Mouse (Mus musculus) embryonic facial prominence, embryonic 12.5 days (tissue): ENCODE data around the gene Numb. TPM values are rescaled to one million over a fixed set of nuclear protein-coding genes. Genes with fewer than 3 reads are reported as not detected.

Source experiments
- ATAC-seq: fragments of 200-750 bp; cut with Nextera tagmentation; 2 replicates; pipeline ENCODE4 v1.8.0; 2017; ENCODE audit not compliant: insufficient number of reproducible peaks, insufficient read depth, low FRiP score, low TSS enrichment
- H3K27ac ChIP-seq: fragments of 300-500 bp; sonication (generic); 2 replicates; pipeline ENCODE4 v1.5.1; 2016; ENCODE audit warnings: mild to moderate bottlenecking
- H3K27me3 ChIP-seq: fragments of 300-500 bp; sonication (generic); 2 replicates; pipeline ENCODE4 v1.6.1; 2016; ENCODE audit warnings: mild to moderate bottlenecking, moderate library complexity
- H3K36me3 ChIP-seq: fragments of 300-500 bp; sonication (generic); 2 replicates; pipeline ENCODE4 v1.6.1; 2016; ENCODE audit warnings: mild to moderate bottlenecking
- H3K4me1 ChIP-seq: fragments of 300-500 bp; sonication (generic); 2 replicates; pipeline ENCODE4 v1.6.1; 2016
- H3K4me2 ChIP-seq: fragments of 300-500 bp; sonication (generic); replicated peaks from 2 replicates; pipeline ENCODE4 v1.6.1; 2016; ENCODE audit warnings: mild to moderate bottlenecking, moderate library complexity
- H3K4me3 ChIP-seq: fragments of 300-500 bp; sonication (generic); 2 replicates; pipeline ENCODE4 v1.5.1; 2016; ENCODE audit warnings: mild to moderate bottlenecking
- H3K9ac ChIP-seq: fragments of 300-500 bp; sonication (generic); 2 replicates; pipeline ENCODE4 v1.6.1; 2016; ENCODE audit warnings: mild to moderate bottlenecking, moderate library complexity
- H3K9me3 ChIP-seq: fragments of 300-500 bp; sonication (generic); 2 replicates; pipeline ENCODE4 v1.6.1; 2016; ENCODE audit warnings: mild to moderate bottlenecking, moderate library complexity
- WGBS: fragments of 180-500 bp; shearing (Covaris S2); methylation state at CpG from one replicate; pipeline ENCODE4 v1.1.7; 2016; 5-methylcytosine and 5-hydroxymethylcytosine counted together
- polyA plus RNA-seq: library from polyadenylated mRNA; unstranded; fragments of >200 nt; fragmentation: Nextera tagmentation; extraction: Ambion mirVana; gene quantifications from 2 replicates; pipeline ENCODE4 v1.2.1, GENCODE M21; 2016

Numb gene
- polyA plus RNA-seq, 1 experiment from 2014 or later = 40.2 TPM

- no peaks in the 10 kb centered on the region for H3K36me3 ChIP-seq
- 70% methylated on average over 12 of the region's 12 CpGs for WGBS
- no peak overlapping the region for H3K27ac ChIP-seq
- H3K9me3 ChIP-seq = no peaks in the 10 kb centered on the region
- no peak for ATAC-seq
- H3K27me3 ChIP-seq = no peaks in the 10 kb centered on the region
- no peak overlapping the region for H3K4me2 ChIP-seq
- H3K4me3 ChIP-seq = no peak overlapping the region
- peaks cover 3% of the 10 kb centered on the region for H3K4me1 ChIP-seq
- H3K9ac ChIP-seq = no peak overlapping the region
Observed at GRCm38 (mm10) chr12:83775621-83776020, 146.1 kb downstream of the Numb start.

GRCm38 (mm10) chr12:83770418-83771256, 151.1 kb downstream of the Numb start:
- Histone ChIP-seq H3K4me2 (peak overlapping the region; percentile 40), H3K9me3 (no peaks in the 10 kb centered on the region), H3K4me1 (peaks cover 22% of the 10 kb centered on the region), H3K9ac (0 out of 2 replicates have a peak overlapping the region, but pooled peaks have one; percentile 19), H3K27ac (no peak overlapping the region), H3K27me3 (no peaks in the 10 kb centered on the region), H3K4me3 (no peak overlapping the region), H3K36me3 (no peaks in the 10 kb centered on the region)
- no peak for ATAC-seq
- WGBS = 7% methylated on average over 25 of the region's 25 CpGs

GRCm38 (mm10) chr12:83768235-83768899, 153.4 kb downstream of the Numb start:
- Histone ChIP-seq H3K36me3 (no peaks in the 10 kb centered on the region), H3K9ac (no peak overlapping the region), H3K4me2 (no peak overlapping the region), H3K27ac (no peak overlapping the region), H3K27me3 (no peaks in the 10 kb centered on the region), H3K9me3 (no peaks in the 10 kb centered on the region), H3K4me1 (peaks cover 38% of the 10 kb centered on the region), H3K4me3 (no peak overlapping the region)
- no peak for ATAC-seq
- WGBS = 73% methylated on average over 14 of the region's 14 CpGs

GRCm38 (mm10) chr12:83767833-83768232, 153.9 kb downstream of the Numb start:
- no peaks in the 10 kb centered on the region for H3K27me3 ChIP-seq
- peaks cover 43% of the 10 kb centered on the region for H3K4me1 ChIP-seq
- no peaks in the 10 kb centered on the region for H3K36me3 ChIP-seq
- WGBS = 67% methylated on average over 9 of the region's 9 CpGs
- H3K27ac ChIP-seq = no peak overlapping the region
- no peak overlapping the region for H3K4me3 ChIP-seq
- H3K9ac ChIP-seq = no peak overlapping the region
- no peak for ATAC-seq
- H3K4me2 ChIP-seq = no peak overlapping the region
- no peaks in the 10 kb centered on the region for H3K9me3 ChIP-seq

- no peaks in the 10 kb centered on the region for H3K27me3 ChIP-seq
- H3K27ac ChIP-seq = peak overlapping the region; percentile 43; the same call in 1 of the 2 replicates
- H3K4me3 ChIP-seq = no peak overlapping the region
- no peaks in the 10 kb centered on the region for H3K9me3 ChIP-seq
- no peak for ATAC-seq
- H3K4me2 ChIP-seq = no peak overlapping the region
- H3K4me1 ChIP-seq = peaks cover 46% of the 10 kb centered on the region
- no peak overlapping the region for H3K9ac ChIP-seq
- no peaks in the 10 kb centered on the region for H3K36me3 ChIP-seq
- 53% methylated on average over 13 of the region's 13 CpGs for WGBS
Observed at GRCm38 (mm10) chr12:83765965-83766603, 155.7 kb downstream of the Numb start.

- no peak for ATAC-seq
- WGBS = 69% methylated on average over 10 of the region's 10 CpGs
- H3K4me3 ChIP-seq = no peak overlapping the region
- H3K36me3 ChIP-seq = no peaks in the 10 kb centered on the region
- H3K27me3 ChIP-seq = no peaks in the 10 kb centered on the region
- no peaks in the 10 kb centered on the region for H3K9me3 ChIP-seq
- no peak overlapping the region; the same call in 1 of the 2 replicates for H3K4me2 ChIP-seq
- no peak overlapping the region for H3K27ac ChIP-seq
- peaks cover 34% of the 10 kb centered on the region for H3K4me1 ChIP-seq
- H3K9ac ChIP-seq = no peak overlapping the region
Observed at GRCm38 (mm10) chr12:83764519-83764918, 157.2 kb downstream of the Numb start.

GRCm38 (mm10) chr12:83764044-83764365, 157.7 kb downstream of the Numb start:
- 9% methylated on average over 14 of the region's 14 CpGs for whole genome bisulfite sequencing
- no peak overlapping the region for H3K27ac ChIP-seq
- peaks cover 30% of the 10 kb centered on the region for H3K4me1 ChIP-seq
- no peaks in the 10 kb centered on the region for H3K9me3 ChIP-seq
- peak overlapping the region; percentile 33; the same call in 1 of the 2 replicates for H3K9ac ChIP-seq
- H3K36me3 ChIP-seq = no peaks in the 10 kb centered on the region
- peak overlapping the region; percentile 26 for H3K4me3 ChIP-seq
- 0 out of 2 replicates have a peak, but pooled peaks have one; percentile 24 for ATAC-seq
- peak overlapping the region; percentile 58 for H3K4me2 ChIP-seq
- no peaks in the 10 kb centered on the region for H3K27me3 ChIP-seq

- no peaks in the 10 kb centered on the region for H3K9me3 ChIP-seq
- peak within 1 kb of the TSS; percentile 58 for H3K4me2 ChIP-seq
- ATAC-seq = peak; percentile 38; the same call in 1 of the 2 replicates
- 15% methylated on average over 30 of the region's 31 CpGs for WGBS
- H3K27me3 ChIP-seq = no peaks in the 10 kb centered on the region
- peak within 1 kb of the TSS; percentile 26 for H3K4me3 ChIP-seq
- no peaks in the 10 kb centered on the region for H3K36me3 ChIP-seq
- H3K9ac ChIP-seq = peak within 1 kb of the TSS; percentile 33
- H3K27ac ChIP-seq = no peak within 1 kb of the TSS
- H3K4me1 ChIP-seq = peaks cover 30% of the 10 kb centered on the region
Observed at GRCm38 (mm10) chr12:83763311-83764043, 158.3 kb downstream of the Numb start, which contains the start of gene Papln. Gene Papln, plus strand, starts transcription at chr12:83763634.

- Histone ChIP-seq H3K9ac (no peak overlapping the region), H3K4me2 (no peak overlapping the region), H3K27me3 (no peaks in the 10 kb centered on the region), H3K27ac (no peak overlapping the region), H3K4me3 (no peak overlapping the region), H3K36me3 (no peaks in the 10 kb centered on the region), H3K4me1 (peaks cover 26% of the 10 kb centered on the region), H3K9me3 (no peaks in the 10 kb centered on the region)
- no peak for ATAC-seq
- 17% methylated on average over 4 of the region's 4 CpGs for WGBS
Observed at GRCm38 (mm10) chr12:83762706-83763105, 159.0 kb downstream of the Numb start.

GRCm38 (mm10) chr12:83760201-83760600, 161.5 kb downstream of the Numb start:
- 84% methylated on average over 2 of the region's 2 CpGs for WGBS

GRCm38 (mm10) chr12:83758735-83759134, 163.0 kb downstream of the Numb start:
- Histone ChIP-seq H3K27ac (no peak overlapping the region), H3K4me1 (peaks cover 12% of the 10 kb centered on the region), H3K4me3 (no peak overlapping the region), H3K27me3 (no peaks in the 10 kb centered on the region), H3K9ac (no peak overlapping the region), H3K9me3 (no peaks in the 10 kb centered on the region), H3K36me3 (no peaks in the 10 kb centered on the region), H3K4me2 (no peak overlapping the region)
- ATAC-seq = no peak
- 86% methylated on average over 10 of the region's 10 CpGs for WGBS

More at GRCm38 (mm10) chr12:83760201-83760600, 161.5 kb downstream of the Numb start:
- H3K9me3 ChIP-seq = no peaks in the 10 kb centered on the region
- no peak overlapping the region for H3K4me2 ChIP-seq
- no peak overlapping the region for H3K27ac ChIP-seq
- no peaks in the 10 kb centered on the region for H3K36me3 ChIP-seq
- no peak overlapping the region for H3K9ac ChIP-seq
- H3K4me3 ChIP-seq = no peak overlapping the region
- ATAC-seq = no peak
- H3K4me1 ChIP-seq = peaks cover 24% of the 10 kb centered on the region
- no peaks in the 10 kb centered on the region for H3K27me3 ChIP-seq
